Mouse (Mus musculus) natural killer cell, adult 2 months (primary cell): ENCODE results near the gene Tmem104.

Experiments
- DNase-seq, 2 experiments: peaks; one replicate each; pipeline ENCODE4 v3.0.0; 2022; ENCODE audit warnings: low spot score in 2 of 2

Gene Tmem104

GRCm38 (mm10) chr11:115282723-115283485 is 95.6 kb downstream of the Tmem104 start:
- DNase-seq, result no peak

- DNase-seq, result no peak
Measured at GRCm38 (mm10) chr11:115283486-115283765, 96.1 kb downstream of the Tmem104 start.

GRCm38 (mm10) chr11:115283891-115284620 is 96.8 kb downstream of the Tmem104 start:
- no peak for DNase-seq

GRCm38 (mm10) chr11:115285282-115285681 is 98.0 kb downstream of the Tmem104 start:
- DNase-seq, result no peak

- DNase-seq, result no peak
Measured at GRCm38 (mm10) chr11:115286201-115286993, 99.1 kb downstream of the Tmem104 start.

GRCm38 (mm10) chr11:115287386-115287785 is 100.1 kb downstream of the Tmem104 start:
- DNase-seq, result no peak

GRCm38 (mm10) chr11:115288305-115288704 is 101.0 kb downstream of the Tmem104 start:
- no peak for DNase-seq

GRCm38 (mm10) chr11:115289885-115290284 is 102.6 kb downstream of the Tmem104 start:
- DNase-seq, result no peak

- DNase-seq, result no peak
Measured at GRCm38 (mm10) chr11:115290314-115290713, 103.0 kb downstream of the Tmem104 start.

GRCm38 (mm10) chr11:115290919-115291318 is 103.6 kb downstream of the Tmem104 start:
- DNase-seq, result no peak

GRCm38 (mm10) chr11:115291503-115291902 is 104.2 kb downstream of the Tmem104 start:
- DNase-seq, result no peak

GRCm38 (mm10) chr11:115292631-115293375 is 105.5 kb downstream of the Tmem104 start:
- no peak for DNase-seq

- no peak for DNase-seq
Measured at GRCm38 (mm10) chr11:115295939-115296338, 108.7 kb downstream of the Tmem104 start.
